Mouse (Mus musculus) liver, embryonic 15.5 days (tissue): ENCODE results near the gene Gm3259. TPM values are rescaled to one million over a fixed set of nuclear protein-coding genes. Genes with fewer than 3 reads are reported as not detected.
"Not testable (repeated sequence)": the region's sequence is repeated elsewhere in the genome, so short reads cannot be mapped to it uniquely, and the experiment has no call there.

ENCODE experiments used
- ATAC-seq: fragments of 200-750 bp; cut with Nextera tagmentation; 2 replicates; pipeline ENCODE4 v1.8.0; 2017; ENCODE audit warnings: moderate number of reproducible peaks, mild to moderate bottlenecking, moderate library complexity; ENCODE audit not compliant: insufficient read depth
- H3K27ac ChIP-seq: fragments of 300-500 bp; sonication (generic); replicated peaks from 2 replicates; pipeline ENCODE4 v1.5.1; 2015; ENCODE audit warnings: mild to moderate bottlenecking, inconsistent platforms
- H3K27me3 ChIP-seq: fragments of 300-500 bp; sonication (generic); 2 replicates; pipeline ENCODE4 v1.6.1; 2015; ENCODE audit warnings: mild to moderate bottlenecking, inconsistent platforms
- H3K36me3 ChIP-seq: fragments of 300-500 bp; sonication (generic); replicated peaks from 2 replicates; pipeline ENCODE4 v1.6.1; 2015; ENCODE audit warnings: moderate library complexity, mild to moderate bottlenecking, inconsistent platforms
- H3K4me1 ChIP-seq: fragments of 300-500 bp; sonication (generic); replicated peaks from 2 replicates; pipeline ENCODE4 v1.6.1; 2015; ENCODE audit warnings: inconsistent platforms
- H3K4me2 ChIP-seq: fragments of 300-500 bp; sonication (generic); 2 replicates; pipeline ENCODE4 v1.6.1; 2015; ENCODE audit warnings: moderate library complexity, mild to moderate bottlenecking, inconsistent platforms
- H3K4me3 ChIP-seq: fragments of 300-500 bp; sonication (generic); replicated peaks from 2 replicates; pipeline ENCODE4 v1.5.1; 2015; ENCODE audit warnings: mild to moderate bottlenecking, inconsistent platforms
- H3K9ac ChIP-seq: fragments of 300-500 bp; sonication (generic); 2 replicates; pipeline ENCODE4 v1.6.1; 2015; ENCODE audit warnings: moderate library complexity, mild to moderate bottlenecking, inconsistent platforms
- H3K9me3 ChIP-seq: fragments of 300-500 bp; sonication (generic); replicated peaks from 2 replicates; pipeline ENCODE4 v1.6.1; 2016; ENCODE audit warnings: inconsistent platforms
- WGBS: fragments of 180-500 bp; shearing (Covaris S2); methylation state at CpG from one replicate; pipeline ENCODE4 v1.1.7; 2015; ENCODE audit warnings: mixed read lengths; ENCODE audit not compliant: insufficient replicate concordance; 5-methylcytosine and 5-hydroxymethylcytosine counted together
- polyA plus RNA-seq: library from polyadenylated mRNA; unstranded; fragments of >200 nt; fragmentation: Nextera tagmentation; extraction: Ambion mirVana; gene quantifications from 2 replicates; pipeline ENCODE4 v1.2.1, GENCODE M21; 2015

Gm3259 gene
- polyA plus RNA-seq: not detected in 2 replicates

GRCm38 (mm10) chr5:95305611-95306010, at the start of gene Gm3259:
Gene Gm3259 (plus strand): TSS chr5:95305911.
- H3K9ac ChIP-seq, H3K27me3 ChIP-seq, H3K4me1 ChIP-seq, H3K9me3 ChIP-seq, H3K4me3 ChIP-seq, H3K36me3 ChIP-seq, ATAC-seq, H3K4me2 ChIP-seq, H3K27ac ChIP-seq: not testable (repeated sequence)
- WGBS: 16% methylated on average over 2 of the region's 2 CpGs

GRCm38 (mm10) chr5:95272668-95273067, 33.0 kb upstream of the Gm3259 start, which contains the start of gene Gm10424:
Gene Gm10424 (minus strand): TSS chr5:95272768.
- not testable (repeated sequence) for H3K9me3 ChIP-seq, ATAC-seq, H3K4me3 ChIP-seq, H3K36me3 ChIP-seq, H3K27ac ChIP-seq, H3K9ac ChIP-seq, H3K4me1 ChIP-seq, H3K27me3 ChIP-seq, H3K4me2 ChIP-seq
- no CpG with 5 or more reads among the region's 1 CpGs for WGBS

Other genes with a start within 250 kb of the Gm3259 start
- gene Gm7942, start 199.0 kb upstream of the Gm3259 start, polyA plus RNA-seq: not detected in 2 replicates
- gene Gm16513, start 123.3 kb upstream of the Gm3259 start, polyA plus RNA-seq: not detected in 2 replicates
- gene Gm10424, start 33.1 kb upstream of the Gm3259 start, polyA plus RNA-seq: not detected in 2 replicates
- gene D5Ertd577e, start 150.9 kb downstream of the Gm3259 start, polyA plus RNA-seq: not detected in 2 replicates
- not detected in 2 replicates for gene Gm3286, start 204.8 kb downstream of the Gm3259 start, polyA plus RNA-seq